ENCODE assay signal across 10 mouse cellular contexts in genomic region chr5:134933281-134933680, GRCm38 (mm10). TPM values are rescaled to one million over a fixed set of nuclear protein-coding genes. Genes with fewer than 3 reads are reported as not detected.
DNase-seq lines count a peak whose midpoint lies in the region; ATAC-seq and TF ChIP-seq lines count a peak whose summit lies in the region.
"Had no signal": no experiment of that assay in that cellular context is flagged by ENCODE, and none has a peak within 500 bp of the region (broad histone marks: within the 10 kb centered on the region; RNA-seq: fewer than 3 reads in every experiment).

No protein-coding gene starts in this region.

- H3K9me3 ChIP-seq in forebrain, embryonic 12.5 days: no peaks in the 10 kb centered on the region
- H3K9me3 ChIP-seq in forebrain, embryonic 10.5 days: no peaks in the 10 kb centered on the region
- H3K9me3 ChIP-seq in midbrain, embryonic 13.5 days: no peaks in the 10 kb centered on the region
- no peaks in the 10 kb centered on the region for H3K9me3 ChIP-seq in midbrain, embryonic 16.5 days (replicated peaks; ENCODE audit: control insufficient read depth, low read length, poor library complexity, severe bottlenecking)
- no peaks in the 10 kb centered on the region for H3K9me3 ChIP-seq in intestine, postnatal 0 days (ENCODE audit: control insufficient read depth)

- 90% methylated on average over 8 of the region's 8 CpGs for WGBS in forebrain, embryonic 12.5 days
- 94% methylated on average over 8 of the region's 8 CpGs for WGBS in forebrain, embryonic 10.5 days
- 92% methylated on average over 8 of the region's 8 CpGs for WGBS in midbrain, embryonic 13.5 days
- WGBS in midbrain, embryonic 16.5 days: 95% methylated on average over 8 of the region's 8 CpGs
- 85% methylated on average over 8 of the region's 8 CpGs for WGBS in intestine, postnatal 0 days
- WGBS in thymus, adult 2 months: 17% methylated on average over 8 of the region's 8 CpGs

- DNase-seq in forebrain, embryonic 10.5 days (ENCODE audit: extremely low spot score, low spot score): no peak
- DNase-seq in thymus, adult 2 months: peak; percentile 50
- DNase-seq in layer of hippocampus, adult 9-11 months: no peak
- DNase-seq in right cerebral cortex, postnatal 25 days: no peak

- H3K9ac ChIP-seq in forebrain, embryonic 12.5 days: no peak overlapping the region
- no peak overlapping the region for H3K9ac ChIP-seq in midbrain, embryonic 13.5 days (replicated peaks)
- H3K9ac ChIP-seq in midbrain, embryonic 16.5 days (ENCODE audit: low read depth, low read length): no peak overlapping the region
- H3K9ac ChIP-seq in intestine, postnatal 0 days (ENCODE audit: low read depth, low read length): no peak overlapping the region

- no peak overlapping the region for H3K4me3 ChIP-seq in forebrain, embryonic 12.5 days (replicated peaks)
- H3K4me3 ChIP-seq in forebrain, embryonic 10.5 days: no peak overlapping the region; the same call in 1 of the 2 replicates
- H3K4me3 ChIP-seq in midbrain, embryonic 13.5 days (replicated peaks): no peak overlapping the region
- H3K4me3 ChIP-seq in midbrain, embryonic 16.5 days (ENCODE audit: low read depth, low read length): no peak overlapping the region
- no peak overlapping the region for H3K4me3 ChIP-seq in intestine, postnatal 0 days (ENCODE audit: low read depth, low read length)
- H3K4me3 ChIP-seq in thymus, adult 2 months (ENCODE audit: control insufficient read depth, insufficient read depth, low read length): 0 out of 2 replicates have a peak overlapping the region, but pooled peaks have one; percentile 1

- H3K27me3 ChIP-seq in forebrain, embryonic 12.5 days: 0 out of 2 replicates have a peak, but pooled peaks cover 7% of the 10 kb centered on the region
- no peaks in the 10 kb centered on the region for H3K27me3 ChIP-seq in forebrain, embryonic 10.5 days (ENCODE audit: poor library complexity, severe bottlenecking)
- no peaks in the 10 kb centered on the region for H3K27me3 ChIP-seq in midbrain, embryonic 13.5 days
- no peaks in the 10 kb centered on the region for H3K27me3 ChIP-seq in midbrain, embryonic 16.5 days (ENCODE audit: control insufficient read depth, insufficient read depth, low read depth, low read length)
- H3K27me3 ChIP-seq in intestine, postnatal 0 days (replicated peaks; ENCODE audit: control insufficient read depth, insufficient read depth, low read length): no peaks in the 10 kb centered on the region
- H3K27me3 ChIP-seq in thymus, adult 2 months (ENCODE audit: control insufficient read depth, insufficient read depth, low read length): no peaks in the 10 kb centered on the region

- H3K4me1 ChIP-seq in forebrain, embryonic 12.5 days: peaks cover 6% of the 10 kb centered on the region
- peaks cover 15% of the 10 kb centered on the region for H3K4me1 ChIP-seq in forebrain, embryonic 10.5 days
- H3K4me1 ChIP-seq in midbrain, embryonic 13.5 days (replicated peaks): peaks cover 7% of the 10 kb centered on the region
- H3K4me1 ChIP-seq in midbrain, embryonic 16.5 days (ENCODE audit: control insufficient read depth, insufficient read depth, low read length): peaks cover 2% of the 10 kb centered on the region; the same call in 1 of the 2 replicates
- H3K4me1 ChIP-seq in intestine, postnatal 0 days (replicated peaks; ENCODE audit: control insufficient read depth, insufficient read depth, low read length): 0 out of 2 replicates have a peak, but pooled peaks cover 3% of the 10 kb centered on the region
- peaks cover 16% of the 10 kb centered on the region for H3K4me1 ChIP-seq in thymus, adult 2 months (replicated peaks; ENCODE audit: control insufficient read depth, insufficient read depth, low read length)

- ATAC-seq in forebrain, embryonic 12.5 days (ENCODE audit: low FRiP score): no peak
- no peak for ATAC-seq in midbrain, embryonic 13.5 days
- ATAC-seq in midbrain, embryonic 16.5 days: no peak
- no peak for ATAC-seq in intestine, postnatal 0 days

- no peaks in the 10 kb centered on the region for H3K36me3 ChIP-seq in forebrain, embryonic 12.5 days (replicated peaks)
- peaks cover 10% of the 10 kb centered on the region for H3K36me3 ChIP-seq in forebrain, embryonic 10.5 days (replicated peaks)
- no peaks in the 10 kb centered on the region for H3K36me3 ChIP-seq in midbrain, embryonic 13.5 days
- H3K36me3 ChIP-seq in midbrain, embryonic 16.5 days (ENCODE audit: control insufficient read depth, insufficient read depth, low read length): no peaks in the 10 kb centered on the region
- peaks cover 11% of the 10 kb centered on the region; the same call in 1 of the 2 replicates for H3K36me3 ChIP-seq in intestine, postnatal 0 days (ENCODE audit: control insufficient read depth, insufficient read depth)
- H3K36me3 ChIP-seq in thymus, adult 2 months (ENCODE audit: control insufficient read depth, insufficient read depth, low read length): no peaks in the 10 kb centered on the region

- TF ChIP-seq POLR2A in thymus, adult 2 months (IDR thresholded peaks at IDR 0.05; ENCODE audit: control insufficient read depth, extremely low read depth, insufficient read depth, low read length, poor library complexity): no peak

- TF ChIP-seq CTCF in intestine, postnatal 0 days (IDR thresholded peaks at IDR 0.05; ENCODE audit: low read depth): no peak
- no peak for TF ChIP-seq CTCF in thymus, adult 2 months (IDR thresholded peaks at IDR 0.05; ENCODE audit: borderline replicate concordance, control insufficient read depth, extremely low read depth, insufficient read depth, low read length, poor library complexity)

- peak overlapping the region; percentile 81; the same call in 1 of the 2 replicates for H3K4me2 ChIP-seq in forebrain, embryonic 12.5 days
- peak overlapping the region; percentile 94; the same call in 1 of the 2 replicates for H3K4me2 ChIP-seq in midbrain, embryonic 13.5 days (replicated peaks)
- no peak overlapping the region for H3K4me2 ChIP-seq in midbrain, embryonic 16.5 days (ENCODE audit: low read length)
- peak overlapping the region; percentile 91 for H3K4me2 ChIP-seq in intestine, postnatal 0 days (replicated peaks; ENCODE audit: low read depth)

- H3K27ac ChIP-seq in forebrain, embryonic 12.5 days: no peak overlapping the region
- no peak overlapping the region for H3K27ac ChIP-seq in forebrain, embryonic 10.5 days
- H3K27ac ChIP-seq in midbrain, embryonic 13.5 days: no peak overlapping the region
- H3K27ac ChIP-seq in midbrain, embryonic 16.5 days (ENCODE audit: low read length): no peak overlapping the region
- no peak overlapping the region for H3K27ac ChIP-seq in intestine, postnatal 0 days (ENCODE audit: low read depth, low read length)
- H3K27ac ChIP-seq in thymus, adult 2 months (ENCODE audit: control insufficient read depth, insufficient read depth, low read length): peak overlapping the region; percentile 61

RNA-seq across cellular contexts. Expression of gene Mettl27, which starts 1.1 kb away (rescaled TPM):
- polyA plus RNA-seq in forebrain, embryonic 12.5 days (2016; fragmentation: Nextera tagmentation; extraction: Ambion mirVana): 7.7 and 8.8 TPM in 2 replicates
- polyA plus RNA-seq in forebrain, embryonic 10.5 days (2016; fragmentation: Nextera tagmentation; extraction: Ambion mirVana): 10.3 and 11.8 TPM in 2 replicates
- 7.5 and 7.7 TPM in 2 replicates for polyA plus RNA-seq in midbrain, embryonic 13.5 days (2015; fragmentation: Nextera tagmentation; extraction: Ambion mirVana)
- 6.4 and 6.6 TPM in 2 replicates for polyA plus RNA-seq in midbrain, embryonic 16.5 days (2015; fragmentation: Nextera tagmentation; extraction: Ambion mirVana)
- polyA plus RNA-seq in intestine, postnatal 0 days (2015; fragmentation: Nextera tagmentation; extraction: Ambion mirVana): 30.3 and 31.4 TPM in 2 replicates
- 24.9 and 26.7 TPM in 2 replicates for polyA plus RNA-seq in thymus, adult 2 months (2012; rRNA removed)

RNA-seq across cellular contexts. Expression of gene Cldn4, which starts 13.5 kb away (rescaled TPM):
- polyA plus RNA-seq in forebrain, embryonic 12.5 days (2016; fragmentation: Nextera tagmentation; extraction: Ambion mirVana): 2.0 and 2.8 TPM in 2 replicates
- 6.2 and 6.3 TPM in 2 replicates for polyA plus RNA-seq in forebrain, embryonic 10.5 days (2016; fragmentation: Nextera tagmentation; extraction: Ambion mirVana)
- not detected in 2 replicates for polyA plus RNA-seq in midbrain, embryonic 13.5 days (2015; fragmentation: Nextera tagmentation; extraction: Ambion mirVana)
- not detected in 2 replicates for polyA plus RNA-seq in midbrain, embryonic 16.5 days (2015; fragmentation: Nextera tagmentation; extraction: Ambion mirVana)
- 62.1 and 76.6 TPM in 2 replicates for polyA plus RNA-seq in intestine, postnatal 0 days (2015; fragmentation: Nextera tagmentation; extraction: Ambion mirVana)
- 55.4 and 57.8 TPM in 2 replicates for polyA plus RNA-seq in thymus, adult 2 months (2012; rRNA removed)
- polyA plus RNA-seq: neural tube, embryonic 14.5 days had no signal

RNA-seq across cellular contexts. Expression of gene Cldn13, which starts 18.0 kb away (rescaled TPM):
- 1.1 and 2.0 TPM in 2 replicates for polyA plus RNA-seq in forebrain, embryonic 12.5 days (2016; fragmentation: Nextera tagmentation; extraction: Ambion mirVana)
- polyA plus RNA-seq in forebrain, embryonic 10.5 days (2016; fragmentation: Nextera tagmentation; extraction: Ambion mirVana): 2.0 and 4.9 TPM in 2 replicates
- polyA plus RNA-seq in midbrain, embryonic 13.5 days (2015; fragmentation: Nextera tagmentation; extraction: Ambion mirVana): 0.26 and 0.35 TPM in 2 replicates
- not detected in 2 replicates for polyA plus RNA-seq in midbrain, embryonic 16.5 days (2015; fragmentation: Nextera tagmentation; extraction: Ambion mirVana)
- polyA plus RNA-seq in intestine, postnatal 0 days (2015; fragmentation: Nextera tagmentation; extraction: Ambion mirVana): not detected in 2 replicates
- 1.8 and 1.9 TPM in 2 replicates for polyA plus RNA-seq in thymus, adult 2 months (2012; rRNA removed)

RNA-seq across cellular contexts. Expression of gene Tmem270, which starts 26.7 kb away (rescaled TPM):
- polyA plus RNA-seq in forebrain, embryonic 12.5 days (2016; fragmentation: Nextera tagmentation; extraction: Ambion mirVana): not detected in 2 replicates
- not detected in 2 replicates for polyA plus RNA-seq in forebrain, embryonic 10.5 days (2016; fragmentation: Nextera tagmentation; extraction: Ambion mirVana)
- polyA plus RNA-seq in midbrain, embryonic 13.5 days (2015; fragmentation: Nextera tagmentation; extraction: Ambion mirVana): not detected in 2 replicates
- polyA plus RNA-seq in midbrain, embryonic 16.5 days (2015; fragmentation: Nextera tagmentation; extraction: Ambion mirVana): not detected in 2 replicates
- polyA plus RNA-seq in intestine, postnatal 0 days (2015; fragmentation: Nextera tagmentation; extraction: Ambion mirVana): not detected in 2 replicates
- polyA plus RNA-seq in thymus, adult 2 months (2012; rRNA removed): not detected in 2 replicates
- polyA plus RNA-seq: large intestine, adult 2 months; neural tube, embryonic 14.5 days had no signal

RNA-seq across cellular contexts. Expression of gene Cldn3, which starts 52.7 kb away (rescaled TPM):
- 6.3 and 7.6 TPM in 2 replicates for polyA plus RNA-seq in forebrain, embryonic 12.5 days (2016; fragmentation: Nextera tagmentation; extraction: Ambion mirVana)
- polyA plus RNA-seq in forebrain, embryonic 10.5 days (2016; fragmentation: Nextera tagmentation; extraction: Ambion mirVana): 10.8 and 14.9 TPM in 2 replicates
- 1.7 and 1.8 TPM in 2 replicates for polyA plus RNA-seq in midbrain, embryonic 13.5 days (2015; fragmentation: Nextera tagmentation; extraction: Ambion mirVana)
- polyA plus RNA-seq in midbrain, embryonic 16.5 days (2015; fragmentation: Nextera tagmentation; extraction: Ambion mirVana): 2.2 and 2.6 TPM in 2 replicates
- 96.0 and 116 TPM in 2 replicates for polyA plus RNA-seq in intestine, postnatal 0 days (2015; fragmentation: Nextera tagmentation; extraction: Ambion mirVana)
- 14.7 and 15.0 TPM in 2 replicates for polyA plus RNA-seq in thymus, adult 2 months (2012; rRNA removed)
